8 mouse cellular contexts compared by ENCODE assay signal in genomic region chr12:24682563-24682962, GRCm38 (mm10). TPM values are rescaled to one million over a fixed set of nuclear protein-coding genes. Genes with fewer than 3 reads are reported as not detected.
DNase-seq lines count a peak whose midpoint lies in the region; ATAC-seq lines count a peak whose summit lies in the region.
"Had no signal": no experiment of that assay in that cellular context is flagged by ENCODE, and none has a peak within 500 bp of the region (broad histone marks: within the 10 kb centered on the region; RNA-seq: fewer than 3 reads in every experiment).

No protein-coding gene starts in this region.

- H3K4me1 ChIP-seq in embryonic facial prominence, embryonic 15.5 days, result peaks cover 39% of the 10 kb centered on the region
- H3K4me1 ChIP-seq in lung, embryonic 15.5 days, result peaks cover 35% of the 10 kb centered on the region

- peaks cover 13% of the 10 kb centered on the region for H3K27me3 ChIP-seq in embryonic facial prominence, embryonic 15.5 days
- H3K27me3 ChIP-seq in lung, embryonic 15.5 days, result peaks cover 26% of the 10 kb centered on the region

- DNase-seq in gastrocnemius, adult 18-20 months (ENCODE audit: low spot score), result peak; percentile 46
- DNase-seq in kidney, adult 18-20 months, result peak; percentile 80
- DNase-seq in cerebellum, adult 8-10 months, result no peak
- no peak for DNase-seq in cerebellum, adult 11-12 months

- no peaks in the 10 kb centered on the region for H3K9me3 ChIP-seq in embryonic facial prominence, embryonic 15.5 days (replicated peaks)
- H3K9me3 ChIP-seq in lung, embryonic 15.5 days, result no peaks in the 10 kb centered on the region

- 0 out of 2 replicates have a peak, but pooled peaks have one; percentile 54 for ATAC-seq in embryonic facial prominence, embryonic 15.5 days (ENCODE audit: insufficient number of reproducible peaks, low FRiP score, low TSS enrichment, low read depth)
- ATAC-seq in lung, embryonic 15.5 days (ENCODE audit: borderline replicate concordance, extremely low read depth, low FRiP score, low TSS enrichment), result no peak
- ATAC-seq in granulocyte monocyte progenitor cell, adult 5-6 weeks (replicated peaks; ENCODE audit: poor library complexity, severe bottlenecking), result no peak

- 27% methylated on average over 8 of the region's 8 CpGs for WGBS in embryonic facial prominence, embryonic 15.5 days
- 25% methylated on average over 8 of the region's 8 CpGs for WGBS in lung, embryonic 15.5 days

- peak overlapping the region; percentile 87 for H3K4me2 ChIP-seq in embryonic facial prominence, embryonic 15.5 days (replicated peaks)
- H3K4me2 ChIP-seq in lung, embryonic 15.5 days, result peak overlapping the region; percentile 91; the same call in 1 of the 2 replicates

- no peaks in the 10 kb centered on the region for H3K36me3 ChIP-seq in embryonic facial prominence, embryonic 15.5 days
- no peaks in the 10 kb centered on the region for H3K36me3 ChIP-seq in lung, embryonic 15.5 days

- no peak overlapping the region for H3K9ac ChIP-seq in embryonic facial prominence, embryonic 15.5 days
- no peak overlapping the region for H3K9ac ChIP-seq in lung, embryonic 15.5 days

- H3K4me3 ChIP-seq in embryonic facial prominence, embryonic 15.5 days (replicated peaks), result no peak overlapping the region
- H3K4me3 ChIP-seq in lung, embryonic 15.5 days, result no peak overlapping the region

- H3K27ac ChIP-seq in embryonic facial prominence, embryonic 15.5 days (replicated peaks), result peak overlapping the region; percentile 80
- H3K27ac ChIP-seq in lung, embryonic 15.5 days, result peak overlapping the region; percentile 81
- H3K27ac ChIP-seq: macrophage had no signal

RNA-seq across cellular contexts. Expression of gene Cys1, which starts 0.9 kb away (rescaled TPM):
- polyA plus RNA-seq in embryonic facial prominence, embryonic 15.5 days (2015; fragmentation: Nextera tagmentation; extraction: Ambion mirVana), result 6.2 and 6.5 TPM in 2 replicates
- 1 to 10 TPM; 1.7 to 2.7 TPM for total RNA-seq in gastrocnemius, adult 18-20 months (2021)
- 2.1 and 2.2 TPM in 2 replicates for polyA plus RNA-seq in lung, embryonic 15.5 days (2015; fragmentation: Nextera tagmentation; extraction: Ambion mirVana)
- not detected in 2 replicates for total RNA-seq in granulocyte monocyte progenitor cell, adult 5-6 weeks (2014; fragmentation: Nextera tagmentation)
- total RNA-seq in granulocyte monocyte progenitor cell, adult 5-6 weeks (2017), result not detected in 2 replicates
- polyA plus RNA-seq: macrophage had no signal

RNA-seq across cellular contexts. Expression of gene Rrm2, which starts 25.5 kb away (rescaled TPM):
- 142 and 158 TPM in 2 replicates for polyA plus RNA-seq in embryonic facial prominence, embryonic 15.5 days (2015; fragmentation: Nextera tagmentation; extraction: Ambion mirVana)
- total RNA-seq in gastrocnemius, adult 18-20 months (2021), result under 1 TPM; 0.71 to 0.87 TPM
- 222 and 224 TPM in 2 replicates for polyA plus RNA-seq in lung, embryonic 15.5 days (2015; fragmentation: Nextera tagmentation; extraction: Ambion mirVana)
- total RNA-seq in granulocyte monocyte progenitor cell, adult 5-6 weeks (2014; fragmentation: Nextera tagmentation), result 132 and 162 TPM in 2 replicates
- total RNA-seq in granulocyte monocyte progenitor cell, adult 5-6 weeks (2017), result 130 and 144 TPM in 2 replicates

RNA-seq across cellular contexts. Expression of gene Klf11, which starts 31.5 kb away (rescaled TPM):
- polyA plus RNA-seq in embryonic facial prominence, embryonic 15.5 days (2015; fragmentation: Nextera tagmentation; extraction: Ambion mirVana), result 13.0 and 13.1 TPM in 2 replicates
- 1 to 10 TPM; 4.3 to 6.3 TPM for total RNA-seq in gastrocnemius, adult 18-20 months (2021)
- 12.6 and 15.0 TPM in 2 replicates for polyA plus RNA-seq in lung, embryonic 15.5 days (2015; fragmentation: Nextera tagmentation; extraction: Ambion mirVana)
- total RNA-seq in granulocyte monocyte progenitor cell, adult 5-6 weeks (2014; fragmentation: Nextera tagmentation), result 7.1 and 13.2 TPM in 2 replicates
- total RNA-seq in granulocyte monocyte progenitor cell, adult 5-6 weeks (2017), result 10.0 and 12.7 TPM in 2 replicates

Comparison
In these comparisons a context has a peak if more than half of its experiments do, and no peak if none do; other contexts are left out.
1. DNase-seq: peak in gastrocnemius, adult 18-20 months (single experiment) and kidney, adult 18-20 months (single experiment); none in cerebellum, adult 8-10 months (single experiment) and cerebellum, adult 11-12 months (single experiment).
2. RNA of gene Rrm2, which starts 25.5 kb away (total RNA-seq): 130 to 162 TPM in granulocyte monocyte progenitor cell, adult 5-6 weeks; 0.71 to 0.87 TPM in gastrocnemius, adult 18-20 months; every median in the first group is over 10 times any median in the second.